Mouse (Mus musculus) ES-Bruce4 (cell line): Measurements from ENCODE around the gene Rec8.

Experiments
- CTCF ChIP-seq: IDR thresholded peaks from one replicate; pipeline ENCODE4 v1.8.1; 2011; ENCODE audit warnings: low read depth, low read length
- EP300 ChIP-seq: IDR thresholded peaks from 2 replicates; pipeline ENCODE4 v1.6.1; 2011; ENCODE audit warnings: low read depth, low read length; ENCODE audit not compliant: insufficient read depth
- POLR2A ChIP-seq: IDR thresholded peaks from one replicate; pipeline ENCODE4 v1.8.1; 2011; ENCODE audit warnings: low read length; ENCODE audit not compliant: insufficient read depth

GRCm38 (mm10) chr14:55671486-55671832 is 53.6 kb downstream of the Rec8 start:
- TF ChIP-seq CTCF (no peak), POLR2A (no peak), EP300 (no peak)
